20 mouse cellular contexts compared by ENCODE assay signal in genomic region chr5:42509200-42509599, GRCm38 (mm10).
DNase-seq lines count a peak whose midpoint lies in the region; ATAC-seq lines count a peak whose summit lies in the region.
"Had no signal": no experiment of that assay in that cellular context is flagged by ENCODE, and none has a peak within 500 bp of the region (broad histone marks: within the 10 kb centered on the region; RNA-seq: fewer than 3 reads in every experiment).

No protein-coding gene starts in this region.

- H3K36me3 ChIP-seq in forebrain, embryonic 16.5 days (ENCODE audit: control insufficient read depth, insufficient read depth) = no peaks in the 10 kb centered on the region
- no peaks in the 10 kb centered on the region for H3K36me3 ChIP-seq in forebrain, embryonic 15.5 days
- no peaks in the 10 kb centered on the region for H3K36me3 ChIP-seq in hindbrain, embryonic 14.5 days (replicated peaks; ENCODE audit: control insufficient read depth, insufficient read depth)
- H3K36me3 ChIP-seq: embryonic facial prominence, embryonic 12.5 days; G1E; heart, embryonic 12.5 days; hindbrain, embryonic 10.5 days; hindbrain, embryonic 15.5 days had no signal

- H3K4me1 ChIP-seq in forebrain, embryonic 16.5 days (replicated peaks; ENCODE audit: control insufficient read depth, insufficient read depth, low read length) = no peaks in the 10 kb centered on the region
- no peaks in the 10 kb centered on the region for H3K4me1 ChIP-seq in forebrain, embryonic 15.5 days
- H3K4me1 ChIP-seq in hindbrain, embryonic 14.5 days (replicated peaks; ENCODE audit: control insufficient read depth, insufficient read depth, low read length) = no peaks in the 10 kb centered on the region
- H3K4me1 ChIP-seq: embryonic facial prominence, embryonic 12.5 days; heart, embryonic 12.5 days; hindbrain, embryonic 10.5 days; hindbrain, embryonic 15.5 days had no signal

- H3K27me3 ChIP-seq in forebrain, embryonic 16.5 days (replicated peaks; ENCODE audit: control insufficient read depth, insufficient read depth, low read length) = no peaks in the 10 kb centered on the region
- no peaks in the 10 kb centered on the region for H3K27me3 ChIP-seq in forebrain, embryonic 15.5 days
- H3K27me3 ChIP-seq in hindbrain, embryonic 14.5 days (ENCODE audit: control insufficient read depth, insufficient read depth, low read length) = no peaks in the 10 kb centered on the region
- H3K27me3 ChIP-seq: embryonic facial prominence, embryonic 12.5 days; heart, embryonic 12.5 days; hindbrain, embryonic 15.5 days had no signal

- H3K9me3 ChIP-seq in forebrain, embryonic 16.5 days (ENCODE audit: control insufficient read depth, low read length) = no peaks in the 10 kb centered on the region
- H3K9me3 ChIP-seq in forebrain, embryonic 15.5 days = no peaks in the 10 kb centered on the region
- no peaks in the 10 kb centered on the region for H3K9me3 ChIP-seq in hindbrain, embryonic 14.5 days (ENCODE audit: control insufficient read depth, low read length)
- H3K9me3 ChIP-seq: embryonic facial prominence, embryonic 12.5 days; G1E; heart, embryonic 12.5 days; hindbrain, embryonic 10.5 days; hindbrain, embryonic 15.5 days had no signal

- ATAC-seq in forebrain, embryonic 16.5 days = peak; percentile 78
- no peak; the same call in 1 of the 2 replicates for ATAC-seq in forebrain, embryonic 15.5 days (replicated peaks)
- no peak for ATAC-seq in hindbrain, embryonic 14.5 days (ENCODE audit: low FRiP score)
- ATAC-seq: CD4-positive, CD25-positive, alpha-beta regulatory T cell, adult 4 months had no signal

- no peak overlapping the region for H3K27ac ChIP-seq in forebrain, embryonic 16.5 days (ENCODE audit: low read length)
- no peak overlapping the region for H3K27ac ChIP-seq in forebrain, embryonic 15.5 days (replicated peaks)
- no peak overlapping the region for H3K27ac ChIP-seq in hindbrain, embryonic 14.5 days
- H3K27ac ChIP-seq: embryonic facial prominence, embryonic 12.5 days; heart, adult 2 months; hindbrain, embryonic 10.5 days; hindbrain, embryonic 15.5 days had no signal

- H3K4me3 ChIP-seq in forebrain, embryonic 16.5 days (replicated peaks; ENCODE audit: low read length) = no peak overlapping the region
- H3K4me3 ChIP-seq in forebrain, embryonic 15.5 days = no peak overlapping the region
- H3K4me3 ChIP-seq in hindbrain, embryonic 14.5 days (replicated peaks; ENCODE audit: low read length) = no peak overlapping the region
- H3K4me3 ChIP-seq: embryonic facial prominence, embryonic 12.5 days; heart, adult 2 months; heart, embryonic 12.5 days; hindbrain, embryonic 10.5 days; hindbrain, embryonic 15.5 days had no signal

- 56% methylated on average over 5 of the region's 5 CpGs for WGBS in forebrain, embryonic 16.5 days
- WGBS in forebrain, embryonic 15.5 days = 63% methylated on average over 5 of the region's 5 CpGs
- WGBS in hindbrain, embryonic 14.5 days = 75% methylated on average over 5 of the region's 5 CpGs

- no peak overlapping the region for H3K9ac ChIP-seq in forebrain, embryonic 16.5 days (replicated peaks; ENCODE audit: low read depth, low read length)
- H3K9ac ChIP-seq in forebrain, embryonic 15.5 days (replicated peaks) = no peak overlapping the region
- H3K9ac ChIP-seq in hindbrain, embryonic 14.5 days = no peak overlapping the region
- H3K9ac ChIP-seq: embryonic facial prominence, embryonic 12.5 days; heart, embryonic 12.5 days; hindbrain, embryonic 15.5 days had no signal

- no peak overlapping the region for H3K4me2 ChIP-seq in forebrain, embryonic 16.5 days (ENCODE audit: low read length)
- H3K4me2 ChIP-seq in forebrain, embryonic 15.5 days (replicated peaks) = no peak overlapping the region
- no peak overlapping the region for H3K4me2 ChIP-seq in hindbrain, embryonic 14.5 days (replicated peaks)
- H3K4me2 ChIP-seq: embryonic facial prominence, embryonic 12.5 days; heart, embryonic 12.5 days; hindbrain, embryonic 15.5 days had no signal

- peak; percentile 29 to 74 for DNase-seq in layer of hippocampus, adult 18-20 months (ENCODE audit: low spot score in 2 of 2)
- DNase-seq in layer of hippocampus, adult 9-10 months (ENCODE audit: low spot score) = no peak
- DNase-seq in layer of hippocampus, postnatal 10 days (ENCODE audit: low spot score in 2 of 2) = peak; percentile 7 to 12
- DNase-seq in hindbrain, embryonic 14.5 days (ENCODE audit: low spot score) = no peak
- no peak for DNase-seq in adrenal gland, postnatal 36 days
- DNase-seq: adrenal gland, adult 8-10 months; B cell, adult 2 months; cerebellum, adult 11-12 months; cerebellum, adult 9-10 months; cerebellum, postnatal 25 days; gastrocnemius, postnatal 14 days; heart, adult 2 months had no signal

Comparison
In these comparisons a context has a peak if more than half of its experiments do, and no peak if none do; other contexts are left out.
1. DNase-seq: peak in layer of hippocampus, adult 18-20 months (2 of 2) and layer of hippocampus, postnatal 10 days (2 of 2); none in layer of hippocampus, adult 9-10 months (single experiment), hindbrain, embryonic 14.5 days (single experiment) and adrenal gland, postnatal 36 days (0 of 2).